Mouse (Mus musculus) kidney, adult 9 months (tissue): ENCODE measurements around the gene Wsb1.

Source experiments
- DNase-seq: peaks from one replicate; pipeline ENCODE4 v3.0.0; 2022

Gene Wsb1

DNA sequence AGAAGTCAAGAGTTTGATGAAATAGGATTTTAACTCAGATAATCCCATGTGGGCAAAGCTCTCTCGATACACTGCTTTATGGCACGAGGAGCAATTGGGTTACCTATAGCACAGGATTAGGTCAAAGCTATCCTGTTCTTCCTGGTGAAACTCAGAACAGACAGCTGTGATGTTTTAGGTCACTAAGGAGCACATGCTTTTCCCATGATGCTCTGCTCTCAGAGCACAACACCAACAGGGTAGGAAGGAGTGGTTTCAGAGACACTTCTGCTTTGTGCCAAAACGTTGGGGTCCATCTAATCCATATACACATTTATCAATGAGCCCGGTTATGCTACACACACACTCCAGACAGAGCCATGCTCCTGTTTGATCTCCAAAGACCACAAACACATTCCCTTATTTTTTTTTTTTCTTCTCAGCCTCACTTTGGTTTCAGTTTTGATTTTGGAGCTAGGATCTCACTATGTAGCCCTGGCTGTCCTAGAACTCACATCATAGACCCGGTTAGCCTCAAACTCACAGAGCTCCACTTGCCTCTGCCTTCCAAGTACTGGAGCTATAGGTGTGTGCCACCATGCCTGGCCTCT, 44.5 kb downstream of the Wsb1 start:
- DNase-seq: no peak

DNA sequence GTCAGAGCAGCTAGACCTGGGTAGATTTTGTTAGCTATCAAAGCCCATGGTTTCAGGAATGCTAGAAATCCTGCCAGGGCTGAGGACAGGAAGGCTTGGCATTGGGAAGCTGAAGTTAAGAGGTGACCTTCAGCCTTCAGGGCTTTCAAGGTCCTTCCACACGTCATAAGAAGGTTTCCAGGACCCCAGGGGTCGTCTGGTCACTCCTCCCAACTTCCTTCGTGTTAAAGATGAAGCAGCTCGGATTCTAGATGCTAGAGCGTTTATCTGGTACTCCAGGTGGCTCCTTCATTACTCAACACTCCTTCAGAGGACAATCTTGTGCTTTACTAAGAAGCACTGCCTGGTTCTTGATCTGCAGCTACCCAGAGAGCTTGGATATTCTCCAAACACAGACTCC, 45.4 kb downstream of the Wsb1 start:
- DNase-seq: no peak

DNA sequence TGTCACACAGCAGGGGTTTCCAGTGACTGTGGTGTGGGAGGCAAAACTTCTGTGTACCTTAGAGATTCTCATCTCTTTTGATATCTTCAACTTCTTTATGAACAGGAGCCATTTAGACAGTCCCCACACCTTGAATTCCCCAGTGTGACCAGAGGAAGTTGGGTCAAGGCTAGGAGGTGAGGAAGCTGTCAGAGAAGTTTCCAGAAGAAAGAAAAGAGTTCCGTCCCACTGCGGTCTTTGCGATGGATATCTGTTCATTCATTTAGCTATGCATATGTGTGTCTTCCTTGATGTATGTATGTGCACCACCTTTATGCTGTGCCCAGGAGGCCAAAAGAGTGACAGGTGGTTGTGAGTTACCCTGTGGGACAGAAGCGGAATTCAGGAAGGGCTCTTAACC, 46.0 kb downstream of the Wsb1 start:
- no peak for DNase-seq

DNA sequence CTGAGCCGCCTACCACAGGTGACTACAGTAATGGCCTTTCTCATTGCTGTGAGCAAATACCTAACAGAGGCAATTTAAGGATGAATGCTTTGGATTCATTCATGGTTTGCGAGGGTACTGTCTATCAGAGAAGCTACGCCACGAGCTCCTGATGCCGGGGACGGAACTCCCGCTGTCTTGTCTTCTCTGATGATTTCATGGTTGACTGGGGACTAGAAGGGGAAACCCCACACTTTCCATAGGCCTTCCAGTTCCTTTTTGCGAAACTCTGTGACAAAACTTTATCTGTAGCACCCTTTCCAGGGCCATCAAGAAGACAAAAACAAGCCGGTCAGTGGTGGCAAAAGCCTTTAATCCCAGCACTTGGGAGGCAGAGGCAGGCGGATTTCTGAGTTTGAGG, 46.8 kb downstream of the Wsb1 start:
- no peak for DNase-seq

DNA sequence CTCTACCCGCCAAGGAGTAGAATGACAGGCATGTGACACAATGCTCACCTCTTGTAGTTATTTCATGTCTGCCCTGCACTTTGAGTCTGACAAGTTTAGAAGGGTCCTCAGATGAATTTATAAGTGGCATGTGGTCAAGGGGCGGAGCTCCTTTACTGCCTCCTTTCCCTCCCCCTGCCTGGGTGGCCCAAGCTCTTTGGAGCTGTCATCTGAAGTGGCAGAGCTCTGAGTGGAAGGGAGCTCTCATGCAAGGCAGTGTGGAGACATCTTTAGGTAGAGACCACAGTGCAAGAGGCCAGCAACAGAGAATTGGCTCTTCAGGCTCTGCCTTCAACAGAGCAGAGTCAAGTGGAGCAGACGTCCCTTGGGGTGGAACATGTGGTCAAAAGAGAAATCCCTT, 50.0 kb downstream of the Wsb1 start:
- no peak for DNase-seq

DNA sequence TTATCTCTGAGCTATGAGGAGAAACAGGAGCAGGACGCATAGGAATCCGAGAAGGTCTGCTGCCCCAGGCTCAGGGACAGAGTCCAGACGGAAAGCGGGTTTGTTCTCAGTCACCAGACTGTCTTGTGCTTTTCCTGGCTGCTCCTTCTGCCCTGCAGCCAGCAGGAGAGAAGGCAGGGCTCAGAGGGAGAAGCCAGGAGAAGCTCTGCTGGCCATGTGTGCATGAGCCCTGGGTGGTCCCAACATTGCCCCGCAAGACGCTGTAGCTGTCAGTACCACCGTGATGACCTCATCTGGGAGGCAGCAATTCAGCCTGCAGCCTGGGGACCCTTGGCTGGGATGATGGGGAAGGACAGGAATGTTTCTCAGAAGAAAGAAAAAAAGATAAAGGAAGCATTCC, 54.0 kb downstream of the Wsb1 start:
- DNase-seq: no peak

DNA sequence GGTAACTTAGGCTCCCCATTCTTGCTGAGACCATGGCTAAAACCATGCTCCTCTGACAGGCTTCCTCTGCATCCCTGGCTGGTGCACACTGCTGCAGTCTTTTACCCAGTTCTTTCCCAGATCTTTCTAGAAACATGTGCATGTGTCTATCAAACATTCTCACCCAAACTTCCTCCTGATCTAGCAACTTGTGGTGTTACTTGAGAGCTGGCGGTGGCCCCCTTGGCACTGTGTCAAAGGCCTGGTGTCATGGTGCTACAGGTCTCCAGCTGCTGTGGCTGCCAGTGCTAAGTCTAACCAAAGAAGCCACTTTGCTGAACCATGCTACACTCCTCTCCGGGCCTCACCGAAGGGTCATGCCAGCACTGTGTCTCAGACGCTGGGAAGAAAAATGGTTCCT, 55.9 kb downstream of the Wsb1 start:
- DNase-seq: no peak

DNA sequence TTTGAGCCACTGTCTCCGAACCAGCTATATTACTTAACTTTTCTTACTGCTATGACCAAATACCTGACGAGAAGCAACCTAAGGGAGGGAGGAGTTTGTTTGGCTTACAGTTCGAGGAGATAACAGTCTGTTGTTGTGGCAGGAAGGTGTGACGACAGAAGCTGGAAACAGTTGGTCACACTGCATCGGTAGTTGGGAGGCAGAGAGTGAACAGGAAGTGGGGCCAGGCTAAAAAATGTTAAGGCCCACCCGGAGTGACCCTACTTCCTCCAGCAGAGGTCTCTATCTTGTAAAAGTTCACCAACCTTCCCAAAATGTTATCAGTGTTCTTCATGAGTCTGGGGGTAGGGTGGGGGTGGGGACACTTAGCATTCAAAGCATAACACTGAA, 56.6 kb downstream of the Wsb1 start:
- no peak for DNase-seq

DNA sequence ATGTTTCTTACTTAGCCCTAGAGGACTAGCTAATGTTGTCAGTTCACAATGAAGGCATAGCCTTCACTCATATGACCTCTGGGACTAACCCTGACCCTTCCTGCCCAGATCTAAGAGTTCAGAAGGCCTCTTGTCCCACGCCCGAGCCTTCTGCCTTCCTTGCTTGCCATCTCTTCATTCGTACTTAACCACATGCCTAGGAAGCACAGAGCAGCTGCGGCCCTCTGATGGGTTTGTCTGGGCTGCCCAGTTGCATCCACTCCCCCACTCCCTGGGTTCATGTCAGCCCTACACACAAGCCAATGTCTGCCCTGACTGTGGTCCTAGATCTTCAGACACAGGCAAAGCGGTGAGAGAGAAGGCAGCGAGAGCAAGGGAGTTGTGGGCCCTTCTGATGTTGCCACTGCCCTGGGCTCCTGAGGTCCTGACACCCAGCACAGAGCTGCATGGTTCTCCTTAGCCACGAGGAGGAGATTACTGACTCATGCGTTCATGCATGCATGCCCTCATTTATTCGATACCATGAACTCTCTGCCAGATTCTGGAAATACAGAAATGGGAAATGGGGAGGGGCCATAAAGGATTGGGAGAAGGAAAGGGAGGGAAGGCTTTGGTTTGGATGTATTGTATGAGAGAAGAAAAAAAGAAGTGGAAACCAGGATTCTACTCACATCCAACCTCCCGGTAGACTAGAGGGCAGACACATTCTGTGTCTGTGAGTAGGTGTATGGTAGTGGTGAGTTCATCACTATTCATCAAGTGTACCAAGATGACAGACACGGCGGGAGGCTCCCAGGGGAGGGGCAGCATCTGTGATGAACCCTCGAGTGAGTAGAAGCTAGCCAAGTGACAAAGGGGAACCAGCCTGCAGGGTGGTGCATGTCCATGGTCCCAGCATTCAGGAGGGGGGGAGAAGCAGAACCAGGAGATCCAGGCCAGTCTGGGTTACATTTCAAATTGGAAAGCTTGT, 57.3 kb downstream of the Wsb1 start:
- DNase-seq: no peak

DNA sequence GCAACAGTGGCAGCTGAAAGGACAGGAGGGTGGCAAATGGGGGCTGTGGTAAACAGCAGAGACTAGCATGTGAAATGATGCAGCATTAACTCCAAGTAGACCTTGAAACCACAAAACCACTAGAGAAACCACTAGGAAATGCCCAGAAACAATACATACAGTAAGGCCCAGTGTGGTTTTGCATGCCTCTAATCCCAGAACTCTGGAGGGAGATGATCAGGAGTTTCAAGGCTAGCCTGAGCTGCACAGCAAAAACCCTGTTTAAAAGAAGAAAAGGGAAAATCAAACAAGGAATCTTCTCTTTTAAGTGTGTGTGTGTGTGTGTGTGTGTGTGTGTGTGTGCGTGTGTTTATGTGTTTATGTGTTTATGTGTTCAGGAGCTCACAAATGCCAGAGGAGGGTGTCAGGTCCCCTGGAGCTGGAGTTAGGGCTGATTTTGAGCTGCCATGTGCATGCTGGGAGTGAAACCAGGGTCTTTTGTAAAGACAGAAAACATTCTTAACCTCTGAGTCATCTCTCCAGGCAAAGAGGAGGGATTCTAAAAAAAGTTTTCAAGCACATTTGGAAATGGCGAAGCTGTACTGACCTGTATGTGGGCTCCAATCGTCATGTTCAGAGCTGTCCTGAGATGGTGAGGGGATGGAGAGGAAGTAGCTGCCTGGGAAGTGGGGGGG, 58.1 kb downstream of the Wsb1 start:
- no peak for DNase-seq

DNA sequence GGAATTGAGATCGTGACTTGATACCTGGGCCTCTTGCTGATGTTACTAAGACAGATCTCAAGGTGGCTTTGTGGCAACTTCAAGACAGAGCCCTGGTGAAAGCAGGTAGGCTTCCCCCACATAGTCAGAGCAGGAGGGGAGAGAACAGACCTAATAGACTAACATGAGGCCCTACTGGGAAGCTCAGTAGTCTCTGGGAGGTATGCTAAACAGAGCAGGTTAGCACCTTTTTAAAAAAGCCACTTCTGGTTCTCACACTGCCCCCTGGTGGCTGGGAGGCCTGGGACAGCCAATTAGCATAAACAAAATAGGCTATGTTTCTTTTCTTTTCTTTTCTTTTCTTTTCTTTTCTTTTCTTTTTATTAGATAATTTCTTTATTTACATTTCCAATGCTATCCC, 62.3 kb downstream of the Wsb1 start:
- DNase-seq: no peak

DNA sequence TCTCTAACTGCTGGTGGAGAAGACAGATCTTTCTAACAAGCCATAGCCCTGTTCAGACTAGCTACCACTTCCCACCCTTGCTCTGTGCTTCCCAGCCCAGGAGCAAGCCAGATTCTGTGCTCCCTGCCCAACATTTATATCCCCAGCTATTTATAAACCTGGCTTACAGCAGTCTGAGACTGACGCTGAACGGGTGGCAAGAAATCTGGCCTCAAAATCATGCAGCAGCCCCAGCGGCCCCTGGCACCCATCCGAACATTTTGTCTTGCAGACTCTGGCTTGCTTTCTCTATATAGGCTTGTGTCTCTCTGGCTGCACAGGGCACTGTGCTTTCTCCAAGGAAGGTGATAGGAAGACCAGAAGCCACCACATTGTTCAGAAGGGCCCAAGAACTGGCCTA, 63.3 kb downstream of the Wsb1 start:
- no peak for DNase-seq

DNA sequence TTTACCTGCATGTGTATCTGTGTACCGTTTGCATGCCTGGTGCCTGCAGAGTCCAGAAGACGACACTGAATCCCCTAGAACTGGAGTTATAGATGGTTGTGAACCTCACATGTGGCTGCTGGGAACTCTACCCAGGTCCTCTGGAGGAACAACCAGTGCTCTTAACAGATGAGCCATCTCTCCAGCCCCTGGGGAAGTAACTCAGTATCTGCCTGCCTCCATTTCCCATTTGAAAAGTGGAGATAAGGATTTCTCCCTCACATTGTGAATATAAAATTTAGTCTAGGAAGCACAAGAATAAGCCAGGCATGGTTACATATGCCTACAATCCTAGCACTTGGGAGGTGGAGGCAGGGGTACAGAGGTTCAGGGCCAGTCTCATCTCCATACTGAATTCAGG, 64.2 kb downstream of the Wsb1 start:
- no peak for DNase-seq
